Mouse (Mus musculus) lung, postnatal 0 days (tissue): Measurements from ENCODE around the gene Zpbp2.

Experiments
- CTCF ChIP-seq: IDR thresholded peaks from 2 replicates; pipeline ENCODE4 v1.5.1; 2016; ENCODE audit warnings: antibody characterized with exemption, mild to moderate bottlenecking
- EP300 ChIP-seq: IDR thresholded peaks from 2 replicates; pipeline ENCODE4 v1.6.1; 2016; ENCODE audit warnings: antibody characterized with exemption, mild to moderate bottlenecking, control low read depth

DNA sequence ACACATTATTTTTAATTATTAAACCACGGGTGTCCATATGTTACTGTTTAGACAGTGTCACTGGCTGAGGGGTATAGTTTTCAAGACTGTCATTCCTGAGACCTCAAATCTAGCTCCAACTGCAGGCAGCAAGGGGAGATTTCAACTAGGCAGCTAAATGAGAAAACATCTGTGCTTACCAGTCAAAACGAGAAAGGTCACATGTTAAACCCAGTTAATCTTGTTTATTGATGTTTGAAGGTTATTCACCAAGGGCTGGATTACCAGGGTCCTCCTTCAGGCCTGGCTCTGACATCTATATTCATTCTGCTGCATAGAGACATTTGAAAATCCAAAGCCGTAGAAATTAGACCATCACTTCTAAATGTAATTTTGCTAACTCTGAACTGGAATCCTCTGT lies 46.0 kb upstream of the Zpbp2 start:
- no peak for TF ChIP-seq CTCF
- no peak for TF ChIP-seq EP300
